Mouse (Mus musculus) midbrain, embryonic 11.5 days (tissue): ENCODE results near the gene Sap30bp. TPM values are rescaled to one million over a fixed set of nuclear protein-coding genes. Genes with fewer than 3 reads are reported as not detected.

Experiments
- ATAC-seq: fragments of 200-750 bp; cut with Nextera tagmentation; 2 replicates; pipeline ENCODE4 v1.8.0; 2017; ENCODE audit warnings: moderate TSS enrichment, moderate library complexity; ENCODE audit not compliant: low FRiP score
- DNase-seq: peaks from one replicate; pipeline ENCODE4 v3.0.0; 2015; ENCODE audit warnings: low spot score; ENCODE audit errors: missing footprints
- H3K27ac ChIP-seq: fragments of 300-500 bp; sonication (generic); 2 replicates; pipeline ENCODE4 v1.5.1; 2014; ENCODE audit warnings: low read depth, low read length
- H3K27me3 ChIP-seq: fragments of 300-500 bp; sonication (generic); 2 replicates; pipeline ENCODE4 v1.6.1; 2014; ENCODE audit warnings: mild to moderate bottlenecking, low read length, moderate library complexity, mixed read lengths; ENCODE audit not compliant: control insufficient read depth, insufficient read depth
- H3K36me3 ChIP-seq: fragments of 300-500 bp; sonication (generic); 2 replicates; pipeline ENCODE4 v1.6.1; 2014; ENCODE audit warnings: mild to moderate bottlenecking, low read length, moderate library complexity, mixed read lengths; ENCODE audit not compliant: control insufficient read depth, insufficient read depth
- H3K4me1 ChIP-seq: fragments of 300-500 bp; sonication (generic); 2 replicates; pipeline ENCODE4 v1.6.1; 2014; ENCODE audit warnings: low read length; ENCODE audit not compliant: control insufficient read depth, insufficient read depth
- H3K4me2 ChIP-seq: fragments of 300-500 bp; sonication (generic); 2 replicates; pipeline ENCODE4 v1.6.1; 2014; ENCODE audit warnings: mild to moderate bottlenecking, moderate library complexity
- H3K4me3 ChIP-seq: fragments of 300-500 bp; sonication (generic); 2 replicates; pipeline ENCODE4 v1.5.1; 2014; ENCODE audit warnings: low read depth, low read length
- H3K9ac ChIP-seq: fragments of 300-500 bp; sonication (generic); 2 replicates; pipeline ENCODE4 v1.6.1; 2014; ENCODE audit warnings: low read length
- H3K9me3 ChIP-seq: fragments of 300-500 bp; sonication (generic); 2 replicates; pipeline ENCODE4 v1.6.1; 2016; ENCODE audit warnings: low read length; ENCODE audit not compliant: control insufficient read depth
- WGBS: fragments of 180-500 bp; shearing (Covaris S2); extraction: QIAGEN DNeasy Blood & Tissue Kit; methylation state at CpG from one replicate; pipeline ENCODE4 v1.1.7; 2014; 5-methylcytosine and 5-hydroxymethylcytosine counted together
- polyA plus RNA-seq: library from polyadenylated mRNA; unstranded; fragments of >200 nt; fragmentation: Nextera tagmentation; extraction: Ambion mirVana; gene quantifications from 2 replicates; pipeline ENCODE4 v1.2.1, GENCODE M21; 2014

Sap30bp gene
- polyA plus RNA-seq, 1 experiment from 2014 or later, result 61.5 TPM

DNA sequence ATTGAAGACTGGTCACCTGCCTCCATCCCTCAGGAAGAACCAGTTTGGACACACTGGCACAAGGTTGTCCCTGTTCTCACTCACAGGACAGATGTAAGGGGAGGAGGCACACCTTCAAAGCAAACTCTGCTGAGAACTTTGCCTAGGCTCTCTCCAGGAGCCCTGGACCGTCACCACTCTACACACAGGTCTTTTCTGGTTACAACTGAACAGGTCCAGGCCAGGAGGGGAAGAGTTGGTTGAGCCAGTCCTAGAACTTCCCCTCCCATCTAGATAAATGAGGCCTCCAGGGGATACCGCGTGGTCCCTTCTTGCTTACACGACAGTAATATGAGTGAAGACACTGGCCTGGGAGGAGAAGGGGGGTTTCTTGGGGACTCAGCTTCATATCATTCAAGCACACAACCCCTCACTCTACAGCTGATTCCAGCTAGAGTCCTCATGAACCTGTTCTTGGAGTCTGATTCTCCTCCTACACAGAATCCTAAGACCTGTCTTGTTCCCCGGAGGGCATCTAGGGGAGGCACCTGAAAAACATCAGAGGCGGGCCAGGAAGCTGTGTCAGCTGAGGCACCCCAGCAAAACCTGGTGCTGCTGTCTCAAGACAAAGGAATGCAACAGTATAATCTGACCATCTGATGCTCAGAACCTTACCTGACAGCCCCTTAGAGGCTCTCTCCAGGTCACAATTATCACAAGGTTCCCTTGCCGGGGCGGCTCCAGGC, 28.7 kb upstream of the Sap30bp start:
- Histone ChIP-seq H3K4me1 (peaks cover 17% of the 10 kb centered on the region), H3K27ac (no peak overlapping the region), H3K9me3 (no peaks in the 10 kb centered on the region), H3K4me2 (no peak overlapping the region), H3K9ac (no peak overlapping the region), H3K27me3 (no peaks in the 10 kb centered on the region), H3K36me3 (no peaks in the 10 kb centered on the region), H3K4me3 (no peak overlapping the region)
- DNase-seq, result peak; percentile 74
- 87% methylated on average over 8 of the region's 8 CpGs for WGBS
- ATAC-seq, result no peak

DNA sequence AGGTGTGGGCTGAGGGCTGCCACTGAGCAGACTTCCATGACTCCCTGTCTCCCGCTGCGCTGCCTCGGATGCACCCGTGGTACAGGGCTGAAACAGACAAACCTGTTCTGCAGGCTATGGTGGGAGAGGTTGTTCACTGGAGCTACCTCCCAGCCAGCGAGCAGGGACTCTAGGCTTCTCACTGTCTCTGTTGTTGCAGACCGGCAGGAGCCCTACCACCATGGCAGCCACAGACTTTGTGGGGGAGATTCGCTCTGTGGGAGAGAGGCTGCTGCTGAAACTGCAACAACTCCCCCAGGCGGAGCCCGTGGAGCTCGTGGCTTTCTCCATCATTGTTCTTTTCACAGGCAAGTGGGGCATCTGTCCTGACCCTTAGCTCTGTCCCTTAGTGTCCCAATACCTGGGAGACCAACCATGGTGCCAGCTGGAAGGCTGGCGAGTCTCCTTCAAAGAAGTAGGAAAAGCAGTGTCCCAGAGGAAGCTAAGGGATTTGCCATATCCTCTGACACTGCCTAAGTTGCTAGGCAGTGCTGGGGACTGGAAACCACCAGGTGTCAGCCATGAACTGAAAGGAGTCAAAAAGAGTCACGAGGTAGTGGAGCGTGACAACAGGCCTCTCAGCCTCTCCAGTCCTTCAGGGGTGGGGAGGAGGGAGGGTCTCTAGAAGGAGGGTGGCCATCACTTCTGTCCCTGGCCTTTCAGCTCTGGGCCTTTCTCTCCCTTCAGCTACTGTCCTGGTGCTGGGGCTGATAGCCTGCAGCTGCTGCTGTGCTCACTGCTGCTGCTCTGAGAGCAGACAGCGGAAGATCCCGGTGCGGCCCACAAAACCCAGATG, 27.9 kb upstream of the Sap30bp start:
- no peaks in the 10 kb centered on the region for H3K36me3 ChIP-seq
- ATAC-seq (no peak), DNase-seq (peak; percentile 82)
- 0 out of 2 replicates have a peak overlapping the region, but pooled peaks have one; percentile 14 for H3K27ac ChIP-seq
- peaks cover 10% of the 10 kb centered on the region for H3K4me1 ChIP-seq
- H3K9ac ChIP-seq, result peak overlapping the region; percentile 36
- no peak overlapping the region for H3K4me2 ChIP-seq
- H3K27me3 ChIP-seq, result no peaks in the 10 kb centered on the region
- WGBS, result 41% methylated on average over 16 of the region's 16 CpGs
- H3K4me3 ChIP-seq, result no peak overlapping the region
- no peaks in the 10 kb centered on the region for H3K9me3 ChIP-seq

DNA sequence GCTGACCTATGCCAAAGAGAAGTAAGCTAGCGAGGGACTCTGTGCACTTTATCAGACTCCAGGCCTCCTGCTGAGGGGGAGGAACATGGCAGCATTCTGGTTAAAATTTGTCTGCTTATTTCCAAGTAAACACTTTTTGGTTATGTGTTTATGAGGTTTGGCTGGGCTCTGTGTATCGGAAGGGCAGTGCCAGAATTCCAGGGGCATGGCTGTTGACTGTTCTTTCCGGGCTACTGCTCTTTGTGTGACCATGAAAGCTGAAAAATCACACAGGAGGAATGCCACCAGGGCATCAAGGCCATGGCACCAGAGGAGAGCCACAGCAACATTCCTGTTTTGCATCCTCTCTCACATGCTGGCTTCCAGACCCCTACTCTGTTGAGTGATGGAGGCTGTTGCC, 27.0 kb upstream of the Sap30bp start:
- no peaks in the 10 kb centered on the region for H3K27me3 ChIP-seq
- peak; percentile 60 for DNase-seq
- 71% methylated on average over 3 of the region's 3 CpGs for WGBS
- no peak overlapping the region for H3K4me2 ChIP-seq
- ATAC-seq, result no peak
- H3K9ac ChIP-seq, result peak overlapping the region; percentile 36; the same call in 1 of the 2 replicates
- peaks cover 5% of the 10 kb centered on the region; the same call in 1 of the 2 replicates for H3K4me1 ChIP-seq
- H3K36me3 ChIP-seq, result no peaks in the 10 kb centered on the region
- no peaks in the 10 kb centered on the region for H3K9me3 ChIP-seq
- no peak overlapping the region for H3K4me3 ChIP-seq
- no peak overlapping the region for H3K27ac ChIP-seq

DNA sequence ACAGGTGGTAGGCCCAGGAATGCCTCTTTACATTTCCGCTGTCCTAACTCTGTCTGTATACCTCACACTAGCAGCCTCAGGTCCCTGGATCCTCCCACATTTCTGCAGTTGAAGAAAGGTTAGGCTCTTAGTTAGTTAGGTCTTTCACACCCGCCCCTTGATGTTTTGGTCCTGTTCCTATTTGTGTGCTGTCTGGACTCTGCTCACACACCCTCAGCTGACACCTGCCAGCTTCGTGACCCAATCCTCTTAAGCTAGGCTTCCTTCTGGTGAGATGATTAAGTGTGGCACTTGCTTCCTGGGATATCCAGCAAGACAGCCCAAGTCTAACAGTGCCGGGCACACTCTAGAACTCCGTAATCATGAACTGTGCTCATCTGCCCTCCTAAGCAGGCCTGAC, 26.6 kb upstream of the Sap30bp start:
- H3K4me1 ChIP-seq, result peaks cover 5% of the 10 kb centered on the region; the same call in 1 of the 2 replicates
- ATAC-seq (no peak), DNase-seq (no peak)
- H3K36me3 ChIP-seq, result no peaks in the 10 kb centered on the region
- no peak overlapping the region for H3K4me3 ChIP-seq
- no peak overlapping the region for H3K9ac ChIP-seq
- H3K27me3 ChIP-seq, result no peaks in the 10 kb centered on the region
- 88% methylated on average over 5 of the region's 5 CpGs for WGBS
- H3K4me2 ChIP-seq, result no peak overlapping the region
- no peak overlapping the region for H3K27ac ChIP-seq
- no peaks in the 10 kb centered on the region for H3K9me3 ChIP-seq

DNA sequence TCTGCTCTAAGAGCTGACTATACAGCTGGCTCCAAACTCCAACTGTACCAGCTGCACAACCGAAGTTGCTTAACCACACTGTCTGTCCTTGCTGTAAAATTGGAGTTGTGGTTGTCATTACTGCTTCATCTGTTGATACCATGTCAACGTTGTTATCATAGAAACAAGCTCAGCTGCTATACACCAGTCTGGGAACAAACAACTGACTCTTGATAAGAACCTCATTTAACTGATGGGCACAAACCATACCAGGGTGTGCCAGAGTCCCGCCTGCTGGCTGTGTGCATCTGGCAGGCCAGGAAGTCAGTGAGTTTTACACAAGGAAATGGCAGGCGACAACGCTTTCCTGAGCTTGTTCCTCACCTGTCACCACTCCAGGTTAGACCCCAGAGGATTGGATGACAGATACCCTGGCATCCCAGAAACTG, 21.9 kb upstream of the Sap30bp start:
- DNase-seq (peak; percentile 8), ATAC-seq (no peak)
- WGBS, result 96% methylated on average over 5 of the region's 5 CpGs
- no peaks in the 10 kb centered on the region for H3K27me3 ChIP-seq
- H3K4me2 ChIP-seq, result no peak overlapping the region
- no peak overlapping the region for H3K4me3 ChIP-seq
- no peaks in the 10 kb centered on the region for H3K9me3 ChIP-seq
- no peaks in the 10 kb centered on the region for H3K36me3 ChIP-seq
- H3K27ac ChIP-seq, result no peak overlapping the region
- no peaks in the 10 kb centered on the region for H3K4me1 ChIP-seq
- no peak overlapping the region for H3K9ac ChIP-seq

DNA sequence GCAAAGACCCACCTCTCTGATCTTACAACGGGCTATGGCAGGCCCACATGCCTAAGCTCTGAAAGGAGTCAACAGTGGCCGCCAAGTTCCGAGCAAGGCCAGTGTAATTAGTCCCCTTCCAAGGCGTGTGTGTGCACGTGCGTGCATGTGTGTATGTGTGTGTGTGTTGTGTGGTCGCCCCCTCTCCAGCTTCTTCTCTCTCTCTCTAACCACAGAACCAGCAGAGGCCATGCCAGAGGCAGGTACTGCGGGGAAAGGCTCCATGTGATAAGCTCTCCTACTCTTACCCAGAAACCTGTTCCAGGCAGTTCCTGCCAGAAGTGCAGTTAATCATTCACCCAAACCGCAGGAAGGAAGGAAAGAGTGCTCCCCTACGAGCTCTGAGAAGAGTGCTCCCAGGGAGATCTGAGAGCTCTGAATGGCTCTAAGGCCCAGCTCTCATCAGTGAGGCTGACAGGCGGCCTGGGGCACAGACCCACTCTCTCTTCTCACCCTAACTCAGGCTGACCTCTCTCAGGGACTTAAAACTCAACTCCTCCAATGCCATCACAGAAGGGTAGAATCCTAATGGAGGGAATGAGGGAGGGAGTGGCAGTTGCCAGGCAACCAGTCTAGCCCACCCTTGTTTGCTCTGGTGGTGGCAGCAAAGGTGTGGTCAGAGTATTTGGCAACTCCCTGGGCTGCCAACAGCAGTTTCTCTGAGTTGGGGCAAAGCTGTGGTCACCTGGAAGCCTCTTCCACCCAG, 21.3 kb upstream of the Sap30bp start, which contains the start of gene Smim6:
TSS of gene Smim6 (plus strand) at position 386 of the 745 bp plus-strand sequence.
- ATAC-seq (no peak), DNase-seq (peak; percentile 1)
- Histone ChIP-seq H3K9me3 (no peaks in the 10 kb centered on the region), H3K4me3 (no peak within 1 kb of the TSS), H3K27ac (no peak within 1 kb of the TSS), H3K36me3 (no peaks in the 10 kb centered on the region), H3K4me2 (no peak within 1 kb of the TSS), H3K27me3 (no peaks in the 10 kb centered on the region), H3K4me1 (no peaks in the 10 kb centered on the region), H3K9ac (no peak within 1 kb of the TSS)
- WGBS, result 91% methylated on average over 11 of the region's 11 CpGs

DNA sequence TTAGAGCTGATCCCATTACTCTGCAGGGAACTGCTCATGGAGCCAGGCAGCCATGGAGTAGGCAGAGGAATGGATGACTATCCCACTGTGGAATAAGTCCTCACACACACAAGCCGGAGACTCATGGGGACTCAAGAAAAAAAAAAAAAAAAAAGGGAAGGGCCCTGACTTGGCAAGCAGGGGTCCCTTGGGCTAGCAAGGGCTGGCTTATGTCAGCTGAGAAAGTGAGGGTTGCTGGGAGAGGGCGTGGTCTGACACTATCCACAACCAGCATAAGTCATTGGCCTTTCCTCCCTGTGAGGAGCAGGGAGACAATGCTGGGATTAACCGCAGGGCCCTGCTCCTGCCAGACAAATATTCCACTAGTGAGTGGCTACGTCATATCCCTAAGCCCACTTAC, 16.5 kb upstream of the Sap30bp start:
- H3K36me3 ChIP-seq, result no peaks in the 10 kb centered on the region
- DNase-seq (no peak), ATAC-seq (no peak)
- 87% methylated on average over 4 of the region's 4 CpGs for WGBS
- no peaks in the 10 kb centered on the region for H3K4me1 ChIP-seq
- no peak overlapping the region for H3K9ac ChIP-seq
- no peaks in the 10 kb centered on the region for H3K9me3 ChIP-seq
- H3K4me2 ChIP-seq, result no peak overlapping the region
- no peak overlapping the region for H3K27ac ChIP-seq
- H3K4me3 ChIP-seq, result no peak overlapping the region
- H3K27me3 ChIP-seq, result no peaks in the 10 kb centered on the region

DNA sequence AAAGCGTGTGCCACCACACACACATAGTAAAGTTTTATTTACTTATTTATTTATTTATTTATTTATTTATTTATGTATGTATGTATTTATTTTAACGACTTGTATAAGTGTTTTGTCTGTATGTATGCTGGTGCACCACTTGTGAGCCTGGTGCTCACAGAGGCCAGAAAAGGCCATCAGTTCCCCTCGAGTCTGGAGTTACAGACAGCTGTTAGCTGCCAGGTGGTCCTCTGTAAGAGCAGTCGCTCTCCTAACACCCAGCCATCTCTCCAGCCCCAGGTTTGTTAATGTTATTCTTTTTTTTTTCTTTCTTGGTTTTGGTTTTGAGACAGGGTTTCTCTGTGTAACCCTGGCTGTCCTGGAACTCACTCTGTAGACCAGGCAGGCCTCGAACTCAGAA, 14.4 kb upstream of the Sap30bp start:
- H3K4me2 ChIP-seq, result no peak overlapping the region
- WGBS, result 85% methylated on average over 5 of the region's 5 CpGs
- no peak overlapping the region for H3K27ac ChIP-seq
- H3K9me3 ChIP-seq, result no peaks in the 10 kb centered on the region
- no peaks in the 10 kb centered on the region for H3K27me3 ChIP-seq
- no peak overlapping the region for H3K4me3 ChIP-seq
- DNase-seq, result peak; percentile 51
- H3K36me3 ChIP-seq, result peaks cover 3% of the 10 kb centered on the region
- no peak overlapping the region for H3K9ac ChIP-seq
- no peaks in the 10 kb centered on the region for H3K4me1 ChIP-seq
- no peak for ATAC-seq
